In genomic region chr10:95951346-95951745, GRCm38 (mm10) we compare ENCODE assay signal across 26 mouse cellular contexts. TPM values are rescaled to one million over a fixed set of nuclear protein-coding genes. Genes with fewer than 3 reads are reported as not detected.
A peak's percentile ranks its signal among the peaks of the same experiment; 100 is the strongest.
DNase-seq lines count a peak whose midpoint lies in the region; ATAC-seq and TF ChIP-seq lines count a peak whose summit lies in the region.
"Had no signal": no experiment of that assay in that cellular context is flagged by ENCODE, and none has a peak within 500 bp of the region (broad histone marks: within the 10 kb centered on the region; RNA-seq: fewer than 3 reads in every experiment).

No protein-coding gene starts in this region.

- no peak for TF ChIP-seq CTCF in hindbrain, postnatal 0 days (IDR thresholded peaks at IDR 0.05; ENCODE audit: low read depth)
- TF ChIP-seq CTCF in brain, embryonic 14.5 days (IDR thresholded peaks at IDR 0.05; ENCODE audit: borderline replicate concordance, extremely low read depth, insufficient read depth, insufficient read length), result no peak

- H3K27me3 ChIP-seq in embryonic facial prominence, embryonic 14.5 days (replicated peaks; ENCODE audit: control insufficient read depth, insufficient read depth, low read length), result no peaks in the 10 kb centered on the region
- H3K27me3 ChIP-seq in embryonic facial prominence, embryonic 10.5 days (replicated peaks; ENCODE audit: low read depth, poor library complexity, severe bottlenecking), result no peaks in the 10 kb centered on the region
- no peaks in the 10 kb centered on the region for H3K27me3 ChIP-seq in hindbrain, postnatal 0 days (ENCODE audit: insufficient read depth, low read length)
- no peaks in the 10 kb centered on the region for H3K27me3 ChIP-seq in hindbrain, embryonic 10.5 days (ENCODE audit: insufficient read depth, poor library complexity, severe bottlenecking)
- H3K27me3 ChIP-seq in midbrain, embryonic 14.5 days (ENCODE audit: control insufficient read depth, insufficient read depth, low read length), result no peaks in the 10 kb centered on the region
- H3K27me3 ChIP-seq in midbrain, embryonic 15.5 days (replicated peaks), result no peaks in the 10 kb centered on the region
- H3K27me3 ChIP-seq: CH12.LX; embryonic facial prominence, embryonic 12.5 days; forebrain, embryonic 12.5 days had no signal

- no peak overlapping the region for H3K9ac ChIP-seq in embryonic facial prominence, embryonic 14.5 days (ENCODE audit: low read depth, low read length)
- no peak overlapping the region for H3K9ac ChIP-seq in hindbrain, postnatal 0 days (replicated peaks; ENCODE audit: low read length)
- no peak overlapping the region for H3K9ac ChIP-seq in midbrain, embryonic 14.5 days (replicated peaks; ENCODE audit: low read length)
- H3K9ac ChIP-seq in midbrain, embryonic 15.5 days, result no peak overlapping the region
- H3K9ac ChIP-seq: embryonic facial prominence, embryonic 12.5 days; forebrain, embryonic 12.5 days; forebrain, postnatal 0 days had no signal

- H3K4me1 ChIP-seq in embryonic facial prominence, embryonic 14.5 days (ENCODE audit: control insufficient read depth, insufficient read depth, low read length), result no peaks in the 10 kb centered on the region
- no peaks in the 10 kb centered on the region for H3K4me1 ChIP-seq in embryonic facial prominence, embryonic 10.5 days
- H3K4me1 ChIP-seq in hindbrain, postnatal 0 days (ENCODE audit: insufficient read depth, low read length), result no peaks in the 10 kb centered on the region
- H3K4me1 ChIP-seq in hindbrain, embryonic 10.5 days (replicated peaks), result no peaks in the 10 kb centered on the region
- no peaks in the 10 kb centered on the region for H3K4me1 ChIP-seq in midbrain, embryonic 14.5 days (ENCODE audit: control insufficient read depth, insufficient read depth, low read length)
- no peaks in the 10 kb centered on the region for H3K4me1 ChIP-seq in midbrain, embryonic 15.5 days
- H3K4me1 ChIP-seq: embryonic facial prominence, embryonic 12.5 days had no signal

- DNase-seq in embryonic facial prominence, embryonic 14.5 days (ENCODE audit: low spot score), result peak; percentile 34
- DNase-seq in embryonic facial prominence, embryonic 10.5 days (ENCODE audit: low spot score), result no peak
- peak; percentile 58 for DNase-seq in hindbrain, postnatal 0 days (ENCODE audit: low spot score)
- no peak for DNase-seq in hindbrain, embryonic 10.5 days (ENCODE audit: low spot score)
- DNase-seq in midbrain, embryonic 14.5 days, result peak; percentile 26
- DNase-seq in brain, embryonic 14.5 days (ENCODE audit: low read depth), result peak; percentile 55
- DNase-seq in kidney, postnatal 10 days, result no peak
- DNase-seq: adrenal gland, adult 8-10 months; adrenal gland, postnatal 25 days; B cell, adult 2 months; cerebellum, adult 18-20 months; cerebellum, adult 9-10 months; cerebellum, postnatal 14 days; forebrain, postnatal 0 days; gastrocnemius, adult 2 months; gastrocnemius, postnatal 14 days; heart, postnatal 36 days had no signal

- WGBS in embryonic facial prominence, embryonic 14.5 days, result 85% methylated on average over 2 of the region's 2 CpGs
- 96% methylated on average over 2 of the region's 2 CpGs for WGBS in embryonic facial prominence, embryonic 10.5 days
- 51% methylated on average over 2 of the region's 2 CpGs for WGBS in hindbrain, postnatal 0 days
- WGBS in hindbrain, embryonic 10.5 days, result 97% methylated on average over 2 of the region's 2 CpGs
- 88% methylated on average over 2 of the region's 2 CpGs for WGBS in midbrain, embryonic 14.5 days
- WGBS in midbrain, embryonic 15.5 days, result 90% methylated on average over 2 of the region's 2 CpGs

- H3K4me3 ChIP-seq in embryonic facial prominence, embryonic 14.5 days (ENCODE audit: low read depth, low read length), result no peak overlapping the region
- H3K4me3 ChIP-seq in embryonic facial prominence, embryonic 10.5 days, result no peak overlapping the region
- H3K4me3 ChIP-seq in hindbrain, postnatal 0 days (ENCODE audit: low read length), result no peak overlapping the region
- H3K4me3 ChIP-seq in hindbrain, embryonic 10.5 days, result no peak overlapping the region
- H3K4me3 ChIP-seq in midbrain, embryonic 14.5 days (replicated peaks; ENCODE audit: low read depth, low read length), result no peak overlapping the region
- H3K4me3 ChIP-seq in midbrain, embryonic 15.5 days, result no peak overlapping the region
- H3K4me3 ChIP-seq: embryonic facial prominence, embryonic 12.5 days; erythroblast, embryonic 14.5 days; forebrain, embryonic 12.5 days; gastrocnemius, adult 2 months had no signal

- ATAC-seq in embryonic facial prominence, embryonic 14.5 days (ENCODE audit: low read depth), result no peak
- ATAC-seq in hindbrain, postnatal 0 days, result no peak
- ATAC-seq in midbrain, embryonic 14.5 days (ENCODE audit: low FRiP score, low TSS enrichment), result no peak
- no peak for ATAC-seq in midbrain, embryonic 15.5 days (replicated peaks)
- ATAC-seq: forebrain, postnatal 0 days; hindbrain, embryonic 16.5 days; inflammation-experienced regulatory T-cells, adult 6 months had no signal

- H3K4me2 ChIP-seq in embryonic facial prominence, embryonic 14.5 days (ENCODE audit: low read depth, low read length), result no peak overlapping the region
- no peak overlapping the region for H3K4me2 ChIP-seq in hindbrain, postnatal 0 days (ENCODE audit: low read depth, low read length)
- no peak overlapping the region for H3K4me2 ChIP-seq in midbrain, embryonic 14.5 days (ENCODE audit: low read length)
- no peak overlapping the region for H3K4me2 ChIP-seq in midbrain, embryonic 15.5 days
- H3K4me2 ChIP-seq: embryonic facial prominence, embryonic 12.5 days; forebrain, embryonic 12.5 days; heart, embryonic 11.5 days had no signal

- no peak overlapping the region for H3K27ac ChIP-seq in embryonic facial prominence, embryonic 14.5 days (replicated peaks; ENCODE audit: low read depth, low read length)
- no peak overlapping the region for H3K27ac ChIP-seq in embryonic facial prominence, embryonic 10.5 days (replicated peaks)
- H3K27ac ChIP-seq in hindbrain, postnatal 0 days, result no peak overlapping the region
- H3K27ac ChIP-seq in hindbrain, embryonic 10.5 days, result no peak overlapping the region
- H3K27ac ChIP-seq in midbrain, embryonic 14.5 days (replicated peaks; ENCODE audit: low read depth, low read length), result no peak overlapping the region
- no peak overlapping the region for H3K27ac ChIP-seq in midbrain, embryonic 15.5 days
- H3K27ac ChIP-seq: embryonic facial prominence, embryonic 12.5 days; forebrain, embryonic 12.5 days; gastrocnemius, adult 2 months had no signal

- H3K36me3 ChIP-seq in embryonic facial prominence, embryonic 14.5 days (ENCODE audit: control insufficient read depth, insufficient read depth, low read length), result no peaks in the 10 kb centered on the region
- no peaks in the 10 kb centered on the region for H3K36me3 ChIP-seq in embryonic facial prominence, embryonic 10.5 days (replicated peaks)
- no peaks in the 10 kb centered on the region for H3K36me3 ChIP-seq in hindbrain, postnatal 0 days (ENCODE audit: insufficient read depth, low read length)
- no peaks in the 10 kb centered on the region for H3K36me3 ChIP-seq in hindbrain, embryonic 10.5 days
- H3K36me3 ChIP-seq in midbrain, embryonic 14.5 days (ENCODE audit: control insufficient read depth, insufficient read depth, low read length), result no peaks in the 10 kb centered on the region
- H3K36me3 ChIP-seq in midbrain, embryonic 15.5 days (replicated peaks), result no peaks in the 10 kb centered on the region
- H3K36me3 ChIP-seq: embryonic facial prominence, embryonic 12.5 days; forebrain, embryonic 12.5 days had no signal

- TF ChIP-seq POLR2A in brain, embryonic 14.5 days (IDR thresholded peaks at IDR 0.05; ENCODE audit: borderline replicate concordance, extremely low read depth, insufficient read depth, insufficient read length, poor library complexity, severe bottlenecking), result no peak

- H3K9me3 ChIP-seq in embryonic facial prominence, embryonic 14.5 days (ENCODE audit: control insufficient read depth, low read length), result no peaks in the 10 kb centered on the region
- no peaks in the 10 kb centered on the region for H3K9me3 ChIP-seq in embryonic facial prominence, embryonic 10.5 days
- no peaks in the 10 kb centered on the region for H3K9me3 ChIP-seq in hindbrain, postnatal 0 days (ENCODE audit: low read length)
- H3K9me3 ChIP-seq in hindbrain, embryonic 10.5 days, result no peaks in the 10 kb centered on the region
- H3K9me3 ChIP-seq in midbrain, embryonic 14.5 days (ENCODE audit: control insufficient read depth, low read length), result no peaks in the 10 kb centered on the region
- no peaks in the 10 kb centered on the region for H3K9me3 ChIP-seq in midbrain, embryonic 15.5 days
- H3K9me3 ChIP-seq: embryonic facial prominence, embryonic 12.5 days; forebrain, embryonic 12.5 days; G1E had no signal

RNA-seq across cellular contexts. Expression of gene Eea1, which starts 10.9 kb away (rescaled TPM):
- 23.1 and 24.0 TPM in 2 replicates for polyA plus RNA-seq in embryonic facial prominence, embryonic 14.5 days (2014; fragmentation: Nextera tagmentation; extraction: Ambion mirVana)
- polyA plus RNA-seq in embryonic facial prominence, embryonic 10.5 days (2016; fragmentation: Nextera tagmentation; extraction: Ambion mirVana), result 9.0 and 10.2 TPM in 2 replicates
- 12.3 and 14.6 TPM in 2 replicates for total RNA-seq in hindbrain, postnatal 0 days (2014; rRNA removed)
- polyA plus RNA-seq in hindbrain, postnatal 0 days (2015; fragmentation: Nextera tagmentation; extraction: Ambion mirVana), result 27.3 and 27.5 TPM in 2 replicates
- polyA plus RNA-seq in hindbrain, embryonic 10.5 days (2016; fragmentation: Nextera tagmentation; extraction: Ambion mirVana), result 9.2 and 10.3 TPM in 2 replicates
- 23.2 and 26.3 TPM in 2 replicates for polyA plus RNA-seq in midbrain, embryonic 14.5 days (2014; fragmentation: Nextera tagmentation; extraction: Ambion mirVana)
- polyA plus RNA-seq in midbrain, embryonic 15.5 days (2015; fragmentation: Nextera tagmentation; extraction: Ambion mirVana), result 21.1 and 22.7 TPM in 2 replicates
- 8.7 and 12.5 TPM in 2 replicates for polyA plus RNA-seq in brain, embryonic 14.5 days (2012; rRNA removed)

Comparison
In these comparisons a context has a peak if more than half of its experiments do, and no peak if none do; other contexts are left out.
1. DNase-seq: peak in embryonic facial prominence, embryonic 14.5 days (single experiment), hindbrain, postnatal 0 days (single experiment), midbrain, embryonic 14.5 days (single experiment) and brain, embryonic 14.5 days (single experiment); none in embryonic facial prominence, embryonic 10.5 days (single experiment), hindbrain, embryonic 10.5 days (single experiment) and kidney, postnatal 10 days (single experiment).